Mouse (Mus musculus) thymus, adult 2 months (tissue): ENCODE measurements around the gene Sympk.

Source experiments
- CTCF ChIP-seq: fragments of 200-500 bp; IDR thresholded peaks from 2 replicates; pipeline ENCODE4 v1.5.1; 2012; ENCODE audit warnings: mild to moderate bottlenecking, control low read depth, low read length, moderate library complexity, borderline replicate concordance; ENCODE audit not compliant: control insufficient read depth, poor library complexity, insufficient read depth; ENCODE audit errors: extremely low read depth
- POLR2A ChIP-seq: fragments of 200-500 bp; IDR thresholded peaks from 2 replicates; pipeline ENCODE4 v1.6.1; 2012; ENCODE audit warnings: mild to moderate bottlenecking, low read length, control low read depth, moderate library complexity; ENCODE audit not compliant: control insufficient read depth, poor library complexity, insufficient read depth; ENCODE audit errors: extremely low read depth

GRCm38 (mm10) chr7:18987100-18987499, 37.1 kb upstream of the Sympk start, which contains the start of gene Nanos2:
- TF ChIP-seq CTCF (no peak), POLR2A (no peak)
